24 mouse cellular contexts compared by ENCODE assay signal in the genomic region with DNA sequence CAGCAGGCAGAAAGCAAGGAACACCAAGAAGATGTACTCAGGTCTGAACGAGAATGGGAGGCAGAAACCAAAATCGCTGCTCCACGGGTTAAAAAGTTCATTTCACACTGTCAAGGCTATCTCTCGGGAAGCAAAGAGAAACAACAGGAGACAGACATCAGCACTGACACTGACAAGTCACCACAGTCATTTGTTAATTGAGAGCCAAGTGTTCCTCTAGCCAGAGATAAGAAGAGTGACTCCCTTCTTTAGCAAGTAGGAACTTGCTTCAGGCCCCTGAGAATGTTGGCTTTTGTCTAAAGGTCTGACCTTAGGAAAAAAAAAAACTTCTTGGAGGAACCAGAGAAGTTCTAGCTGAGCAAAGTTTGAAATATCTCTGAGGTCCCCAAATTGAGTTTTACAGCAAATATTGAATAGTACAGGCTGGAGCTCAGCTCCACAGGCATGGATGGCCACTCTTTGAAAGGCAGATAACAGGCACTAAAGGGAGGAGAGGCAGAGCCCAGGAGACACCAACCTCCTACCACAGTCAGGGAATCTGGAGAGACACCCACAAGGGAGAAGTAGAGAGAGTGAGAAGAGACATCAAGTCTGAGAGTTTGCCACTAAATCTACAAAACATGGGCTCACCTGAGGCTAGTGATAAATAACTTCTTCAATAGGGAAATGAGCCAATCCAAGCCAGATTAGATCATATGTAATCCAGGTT. TPM values are rescaled to one million over a fixed set of nuclear protein-coding genes. Genes with fewer than 3 reads are reported as not detected.
A peak's percentile ranks its signal among the peaks of the same experiment; 100 is the strongest.
DNase-seq lines count a peak whose midpoint lies in the region; ATAC-seq and TF ChIP-seq lines count a peak whose summit lies in the region.
"Had no signal": no experiment of that assay in that cellular context is flagged by ENCODE, and none has a peak within 500 bp of the region (broad histone marks: within the 10 kb centered on the region; RNA-seq: fewer than 3 reads in every experiment).

No protein-coding gene starts in this region.

- peaks cover 2% of the 10 kb centered on the region for H3K27me3 ChIP-seq in megakaryocyte, embryonic 14.5 days (replicated peaks)
- no peaks in the 10 kb centered on the region for H3K27me3 ChIP-seq in intestine, embryonic 16.5 days (replicated peaks; ENCODE audit: control insufficient read depth, insufficient read depth, low read length)
- H3K27me3 ChIP-seq: embryonic facial prominence, embryonic 12.5 days; intestine, embryonic 15.5 days; lung, embryonic 15.5 days; Patski had no signal

- H3K4me3 ChIP-seq in megakaryocyte, embryonic 14.5 days (replicated peaks): peak overlapping the region; percentile 73
- H3K4me3 ChIP-seq in cortical plate, adult 2 months (ENCODE audit: insufficient read depth, low read length): no peak overlapping the region
- no peak overlapping the region for H3K4me3 ChIP-seq in intestine, embryonic 16.5 days (ENCODE audit: low read length)
- H3K4me3 ChIP-seq: embryonic facial prominence, embryonic 12.5 days; gastrocnemius, adult 2 months; intestine, embryonic 15.5 days; layer of hippocampus, adult 2 months; lung, embryonic 15.5 days had no signal

- H3K4me2 ChIP-seq in intestine, embryonic 16.5 days (ENCODE audit: low read depth, low read length): no peak overlapping the region
- H3K4me2 ChIP-seq: embryonic facial prominence, embryonic 12.5 days; hindbrain, embryonic 14.5 days; intestine, embryonic 15.5 days; lung, embryonic 15.5 days had no signal

- peaks cover 8% of the 10 kb centered on the region; the same call in 1 of the 2 replicates for H3K9me3 ChIP-seq in megakaryocyte, embryonic 14.5 days
- no peaks in the 10 kb centered on the region for H3K9me3 ChIP-seq in intestine, embryonic 16.5 days (ENCODE audit: control insufficient read depth, low read length)
- H3K9me3 ChIP-seq: embryonic facial prominence, embryonic 12.5 days; intestine, embryonic 15.5 days; lung, embryonic 15.5 days had no signal

- no peak overlapping the region for H3K9ac ChIP-seq in intestine, embryonic 16.5 days (ENCODE audit: low read depth, low read length)
- H3K9ac ChIP-seq: embryonic facial prominence, embryonic 12.5 days; forebrain, postnatal 0 days; hindbrain, embryonic 14.5 days; intestine, embryonic 15.5 days; lung, embryonic 15.5 days had no signal

- TF ChIP-seq POLR2A in cortical plate, adult 2 months (IDR thresholded peaks at IDR 0.05; ENCODE audit: extremely low read depth, insufficient read depth, low read length): no peak

- peaks cover 30% of the 10 kb centered on the region for H3K4me1 ChIP-seq in megakaryocyte, embryonic 14.5 days
- H3K4me1 ChIP-seq in cortical plate, adult 2 months (ENCODE audit: control insufficient read depth, insufficient read depth, low read length): no peaks in the 10 kb centered on the region
- H3K4me1 ChIP-seq in intestine, embryonic 16.5 days (ENCODE audit: control insufficient read depth, insufficient read depth, low read length): 0 out of 2 replicates have a peak, but pooled peaks cover 5% of the 10 kb centered on the region
- H3K4me1 ChIP-seq: intestine, embryonic 15.5 days had no signal

- H3K36me3 ChIP-seq in megakaryocyte, embryonic 14.5 days (replicated peaks; ENCODE audit: low read length): no peaks in the 10 kb centered on the region
- H3K36me3 ChIP-seq in intestine, embryonic 16.5 days (ENCODE audit: control insufficient read depth, insufficient read depth, low read length): no peaks in the 10 kb centered on the region; the same call in 1 of the 2 replicates
- H3K36me3 ChIP-seq: embryonic facial prominence, embryonic 12.5 days; intestine, embryonic 15.5 days; lung, embryonic 15.5 days had no signal

- TF ChIP-seq CTCF in cortical plate, adult 2 months (IDR thresholded peaks at IDR 0.05; ENCODE audit: extremely low read depth, insufficient read depth, low read length): no peak

- WGBS in intestine, embryonic 16.5 days: 37% methylated on average over 4 of the region's 4 CpGs

- 0 out of 2 replicates have a peak overlapping the region, but pooled peaks have one; percentile 31 for H3K27ac ChIP-seq in cortical plate, adult 2 months (ENCODE audit: insufficient read depth, low read length)
- no peak overlapping the region for H3K27ac ChIP-seq in intestine, embryonic 16.5 days (ENCODE audit: low read length)
- H3K27ac ChIP-seq: embryonic facial prominence, embryonic 12.5 days; gastrocnemius, adult 2 months; hindbrain, embryonic 14.5 days; intestine, embryonic 15.5 days; kidney, postnatal 0 days; layer of hippocampus, adult 2 months; lung, embryonic 15.5 days had no signal

- DNase-seq in heart, postnatal 10 days: peak; percentile 25 to 47
- DNase-seq in MN1 (ENCODE audit: low spot score): no peak
- no peak for DNase-seq in spleen, postnatal 10 days (ENCODE audit: low spot score in 2 of 2)
- DNase-seq: adrenal gland, postnatal 14 days; cerebellum, adult 11-12 months; cerebellum, postnatal 25 days; forebrain, postnatal 0 days; gastrocnemius, adult 2 months; left cerebral cortex, postnatal 4 days; right cerebral cortex, postnatal 25 days; thymus, postnatal 4 days had no signal

- no peak for ATAC-seq in megakaryocyte, adult 5-6 weeks (ENCODE audit: poor library complexity, severe bottlenecking)
- peak; percentile 51 for ATAC-seq in megakaryocyte progenitor cell, adult 5-6 weeks (replicated peaks; ENCODE audit: poor library complexity)
- no peak for ATAC-seq in intestine, embryonic 16.5 days
- ATAC-seq: activated CD4-positive, CD25-positive, alpha-beta regulatory T cell, adult 4 months; forebrain, postnatal 0 days; intestine, embryonic 15.5 days; Patski had no signal

- intact Hi-C loops in heart, postnatal 10 days (cut with DNase I): no loop called here

RNA-seq across cellular contexts. Expression of gene Slc25a13, which starts 8.5 kb away (rescaled TPM):
- 0.17 TPM in 1 of 2 replicates, not detected in the other for polyA plus RNA-seq in megakaryocyte, embryonic 14.5 days (2012; ENCODE audit: insufficient read depth, low replicate concordance)
- 16.6 and 17.1 TPM in 2 replicates for total RNA-seq in megakaryocyte, adult 5-6 weeks (2015)
- total RNA-seq in megakaryocyte, adult 5-6 weeks (2017): 22.3 and 22.8 TPM in 2 replicates
- 1.9 and 2.0 TPM in 2 replicates for polyA plus RNA-seq in cortical plate, adult 2 months (2012; rRNA removed)
- 10 to 100 TPM; 74.0 to 82.0 TPM for total RNA-seq in heart, postnatal 10 days (2021)
- 25.0 and 27.5 TPM in 2 replicates for total RNA-seq in megakaryocyte progenitor cell, adult 5-6 weeks (2015)
- total RNA-seq in megakaryocyte progenitor cell, adult 5-6 weeks (2017): 34.8 and 38.8 TPM in 2 replicates
- polyA plus RNA-seq in intestine, embryonic 16.5 days (2015; fragmentation: Nextera tagmentation; extraction: Ambion mirVana): 53.1 and 56.6 TPM in 2 replicates

Comparison
In these comparisons a context has a peak if more than half of its experiments do, and no peak if none do; other contexts are left out.
1. DNase-seq: peak in heart, postnatal 10 days (2 of 2); none in MN1 (single experiment) and spleen, postnatal 10 days (0 of 2).